Mouse (Mus musculus) embryo, embryonic 11 days (tissue): ENCODE results near the gene Inhbe.

Experiments
- DNase-seq: peaks from one replicate; pipeline ENCODE4 v3.0.0-alpha.2; 2015

The Inhbe gene

GRCm38 (mm10) chr10:127353909-127354895, at the start of gene Inhbe:
Inhbe (minus strand) TSS chr10:127354411.
- peak; percentile 26 for DNase-seq

DNA sequence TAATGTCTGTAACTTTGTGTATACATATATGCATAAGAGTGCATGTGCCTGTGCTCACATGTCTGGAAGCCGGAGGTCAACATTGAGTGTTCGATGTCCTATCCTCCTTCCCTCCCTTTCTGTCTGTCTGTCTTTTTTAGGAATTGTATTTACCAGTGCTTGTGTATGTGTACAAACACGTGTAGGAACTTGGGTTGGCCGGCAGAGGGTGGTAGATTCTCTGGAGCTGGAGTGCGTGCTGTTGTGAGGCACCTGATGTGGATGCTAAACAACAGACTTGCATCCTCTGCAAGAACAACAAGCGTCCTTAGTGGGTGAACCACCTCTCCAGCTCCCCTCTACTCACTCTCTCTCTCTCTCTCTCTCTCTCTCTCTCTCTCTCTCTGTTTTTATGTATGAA, 37.6 kb upstream of the Inhbe start:
- DNase-seq, result no peak

- no peak for DNase-seq
These were observed 27.5 kb upstream of the Inhbe start for GRCm38 (mm10) chr10:127381743-127382134.

DNA sequence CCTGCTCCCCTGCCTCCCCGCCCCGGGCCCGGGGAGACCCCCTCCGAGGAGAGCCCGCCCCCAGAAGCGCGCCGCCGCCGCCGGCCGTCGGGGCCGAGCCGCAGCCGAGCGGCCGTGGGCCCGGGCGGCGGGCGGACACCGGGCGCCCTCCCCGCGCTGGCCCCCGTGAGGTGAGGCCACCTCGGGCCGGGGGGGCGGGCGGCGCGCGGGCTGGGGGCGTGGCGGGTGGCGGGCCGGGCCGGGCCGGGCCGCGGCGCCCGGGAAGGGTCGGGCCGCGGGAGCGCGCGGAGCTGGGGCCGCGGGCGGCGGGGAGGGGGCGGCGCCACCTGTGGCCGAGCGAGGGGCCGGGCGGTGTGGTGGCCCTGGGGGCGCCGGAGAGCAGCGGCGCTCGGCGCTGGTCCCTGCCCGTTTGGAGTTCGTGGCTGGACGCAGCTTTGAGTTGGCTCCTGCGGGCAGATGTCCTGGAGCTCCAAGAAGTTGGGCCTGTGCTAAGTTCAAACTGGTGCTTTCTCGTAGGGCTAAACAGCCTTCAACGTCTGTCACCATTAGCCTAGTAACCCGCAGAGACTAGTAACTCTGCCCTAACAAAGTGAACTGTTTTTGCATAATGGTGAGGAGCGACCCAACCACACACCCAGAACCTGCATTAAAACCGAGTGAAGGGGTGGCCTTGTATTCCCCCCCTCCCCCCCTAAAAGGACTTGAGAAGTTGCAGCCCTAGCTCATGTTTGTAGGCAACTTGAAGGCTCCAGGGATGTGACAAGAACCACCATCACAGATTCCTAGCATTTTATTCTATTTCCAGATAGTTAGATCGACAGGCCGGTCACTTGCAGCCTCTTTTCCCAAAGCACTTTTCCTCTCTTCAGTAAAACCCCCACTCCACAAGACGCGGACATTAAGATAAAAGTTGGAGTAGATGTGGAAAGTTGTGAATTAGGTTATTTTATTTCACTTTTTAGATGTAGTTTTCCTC, 26.8 kb upstream of the Inhbe start:
- peak; percentile 89 for DNase-seq

DNA sequence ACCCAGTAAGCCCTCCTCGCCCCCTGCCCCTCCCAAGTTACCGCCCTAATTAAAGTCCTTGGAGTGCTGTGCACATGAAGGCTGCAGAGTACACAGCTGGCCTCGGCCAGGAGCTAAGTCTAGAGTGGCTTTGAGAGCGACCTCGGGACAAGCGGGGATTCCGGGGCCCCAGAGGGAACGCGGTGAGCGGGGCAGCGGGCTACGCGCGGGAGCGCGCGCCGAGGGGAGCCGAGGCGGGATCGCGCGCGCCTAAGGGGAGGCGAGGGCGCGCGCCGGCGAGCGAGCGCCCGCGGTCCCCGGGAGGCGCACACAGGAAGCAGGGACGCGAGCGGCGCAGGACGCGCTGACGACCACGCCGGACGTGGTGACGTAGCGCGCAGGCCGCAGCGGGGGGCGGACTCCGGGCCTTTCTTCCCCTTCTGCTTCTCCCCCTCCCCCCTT, 26.1 kb upstream of the Inhbe start, which contains the start of gene R3hdm2:
TSS of gene R3hdm2 (plus strand) at position 77 of the 441 bp plus-strand sequence.
- peak; percentile 98 for DNase-seq

DNA sequence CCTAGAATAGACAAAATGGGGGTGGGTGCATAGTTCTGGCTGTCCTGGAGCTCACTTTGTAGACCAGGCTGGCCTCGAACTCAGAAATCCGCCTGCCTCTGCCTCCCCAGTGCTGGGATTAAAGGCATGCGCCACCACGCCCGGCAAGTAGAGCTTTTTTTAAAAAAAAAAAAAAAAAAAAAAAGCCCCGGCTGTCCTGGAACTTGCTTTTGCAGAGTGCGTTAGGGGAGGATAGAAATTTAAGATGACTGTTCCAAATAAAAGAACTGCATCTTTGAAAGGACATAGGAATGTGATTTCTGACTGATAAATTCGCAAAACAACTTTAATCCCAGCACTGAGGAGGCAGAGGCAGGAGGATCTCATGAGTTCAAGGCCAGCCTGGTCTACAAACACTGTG, 25.4 kb upstream of the Inhbe start:
- DNase-seq, result no peak

DNA sequence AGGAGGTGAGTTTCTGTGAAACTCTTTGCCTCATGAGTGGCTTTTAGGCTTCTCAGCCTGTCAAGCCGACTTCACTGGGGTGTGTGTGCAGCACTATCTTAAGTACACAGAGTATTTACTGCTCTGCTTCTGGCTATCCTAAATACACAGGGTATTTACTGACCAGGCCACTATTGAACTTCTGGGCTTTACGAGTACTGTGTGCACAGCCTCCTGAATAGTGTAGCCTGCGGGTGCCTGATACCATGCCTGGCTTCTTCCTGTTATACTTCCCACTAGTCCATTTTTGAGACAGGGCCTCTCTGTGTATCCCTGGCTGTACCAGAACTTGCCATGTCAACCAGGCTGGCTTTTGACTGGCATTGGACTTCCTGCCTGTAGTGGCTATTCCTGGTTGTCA, 23.5 kb upstream of the Inhbe start:
- DNase-seq, result no peak

- DNase-seq, result no peak
These were observed 16.8 kb upstream of the Inhbe start for GRCm38 (mm10) chr10:127371023-127371422.

DNA sequence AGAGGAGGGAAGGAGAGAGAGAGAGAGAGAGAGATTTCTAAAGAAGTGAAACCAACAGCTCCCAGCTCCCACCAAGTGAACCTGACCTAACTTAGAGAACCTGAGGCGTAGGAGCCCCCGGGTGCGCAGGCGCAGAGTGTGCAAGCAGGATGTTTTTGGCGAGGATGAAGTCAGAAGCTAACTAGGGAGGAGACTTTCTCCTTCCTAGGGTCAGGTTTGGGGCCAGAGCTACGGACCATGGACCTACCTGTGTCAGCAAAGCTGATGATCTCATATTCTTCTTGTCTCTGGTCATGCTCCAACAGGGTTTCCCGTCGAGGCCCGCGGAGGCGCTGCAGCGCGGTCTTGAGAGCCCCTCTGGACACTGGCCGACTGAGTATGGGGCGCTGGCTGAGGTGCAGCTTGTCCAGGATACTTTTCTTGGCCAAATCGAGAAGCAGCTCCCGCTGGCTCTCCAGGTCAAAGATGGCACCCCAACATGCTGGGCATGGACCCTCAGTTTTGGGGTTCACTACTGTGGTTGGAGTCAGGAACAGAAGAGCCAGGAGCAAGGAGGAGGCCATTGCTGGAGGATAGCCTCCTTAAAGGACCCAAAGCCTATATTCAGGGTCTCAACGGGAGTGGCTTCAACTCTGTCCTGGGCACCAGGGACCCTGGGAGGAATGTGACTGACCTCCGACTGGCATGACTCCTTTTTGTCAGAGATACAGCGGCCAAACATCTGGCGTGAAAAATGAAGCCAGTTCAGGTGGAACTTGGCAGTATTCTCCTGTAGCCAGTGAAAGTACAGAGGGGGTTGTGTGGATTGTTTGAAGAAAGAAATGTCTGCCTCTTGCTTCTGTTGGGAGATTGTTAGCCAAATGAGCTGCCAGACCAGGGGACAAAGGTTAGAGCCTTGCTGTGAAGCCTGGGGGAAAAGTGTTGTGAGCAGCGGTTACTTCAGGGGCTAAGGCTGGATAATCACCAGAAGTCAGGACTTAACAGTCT, 15.9 kb upstream of the Inhbe start, which contains the start of gene Inhbc:
TSS of gene Inhbc (minus strand) at position 598 of the 987 bp plus-strand sequence.
- DNase-seq, result no peak

DNA sequence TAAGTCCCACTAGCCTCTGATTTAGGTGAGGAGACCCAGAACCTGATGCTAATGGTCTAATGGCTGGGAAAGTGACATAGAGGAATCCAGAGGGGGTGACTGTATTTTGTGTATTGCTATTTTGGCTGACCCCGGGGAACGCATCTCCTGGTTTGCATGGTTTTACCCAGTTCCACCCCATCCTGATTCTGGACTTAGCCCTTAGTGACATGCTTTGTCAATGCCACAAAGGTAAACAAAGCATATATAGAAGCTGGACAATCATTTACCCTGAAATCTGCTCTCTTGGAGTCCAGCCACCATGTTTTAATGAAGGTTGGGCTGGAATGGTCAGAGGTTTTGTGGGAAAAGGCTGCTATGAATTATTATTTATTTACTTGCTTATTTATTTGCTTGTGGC, 14.1 kb upstream of the Inhbe start:
- no peak for DNase-seq

DNA sequence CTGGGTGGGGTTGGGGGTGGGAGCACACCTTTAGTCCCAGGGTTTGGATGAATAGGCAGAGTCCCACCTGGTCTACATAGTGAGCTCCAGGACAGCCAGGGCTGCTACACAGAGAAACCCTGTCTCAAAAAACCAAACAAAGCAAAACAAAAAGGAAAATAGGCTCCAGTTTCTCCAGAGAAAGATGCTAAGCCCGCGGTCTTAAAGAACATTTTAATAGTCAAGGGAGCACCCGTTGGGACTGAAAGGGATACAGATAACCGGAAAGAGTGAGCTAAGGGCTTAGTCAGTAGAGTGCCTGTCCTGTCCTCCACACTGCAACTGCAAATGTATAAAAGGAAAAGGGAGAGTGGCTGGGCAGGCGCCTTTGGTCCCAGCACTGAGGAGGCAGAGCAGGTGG, 12.9 kb upstream of the Inhbe start:
- no peak for DNase-seq

DNA sequence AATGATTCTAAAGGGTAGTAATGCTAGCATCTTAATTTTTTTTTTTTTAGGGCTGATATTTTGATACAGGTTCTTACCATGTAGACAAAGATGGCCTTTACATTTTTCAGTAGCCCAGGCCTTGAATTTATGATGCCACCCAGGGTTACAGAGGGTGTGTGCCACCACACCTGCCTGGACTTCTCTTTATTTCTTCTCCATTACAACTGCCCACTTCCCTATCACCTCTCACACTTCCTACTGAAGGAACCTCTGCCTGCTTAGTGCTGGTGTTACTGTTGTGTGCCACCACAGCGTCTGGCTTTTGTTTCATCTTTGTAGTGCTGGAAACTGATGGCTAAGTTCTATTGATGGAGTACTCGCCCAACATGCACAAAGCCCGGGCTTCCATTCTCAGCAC, 6.5 kb upstream of the Inhbe start:
- no peak for DNase-seq

- no peak for DNase-seq
These were observed 1.1 kb upstream of the Inhbe start for GRCm38 (mm10) chr10:127355336-127355735.

DNA sequence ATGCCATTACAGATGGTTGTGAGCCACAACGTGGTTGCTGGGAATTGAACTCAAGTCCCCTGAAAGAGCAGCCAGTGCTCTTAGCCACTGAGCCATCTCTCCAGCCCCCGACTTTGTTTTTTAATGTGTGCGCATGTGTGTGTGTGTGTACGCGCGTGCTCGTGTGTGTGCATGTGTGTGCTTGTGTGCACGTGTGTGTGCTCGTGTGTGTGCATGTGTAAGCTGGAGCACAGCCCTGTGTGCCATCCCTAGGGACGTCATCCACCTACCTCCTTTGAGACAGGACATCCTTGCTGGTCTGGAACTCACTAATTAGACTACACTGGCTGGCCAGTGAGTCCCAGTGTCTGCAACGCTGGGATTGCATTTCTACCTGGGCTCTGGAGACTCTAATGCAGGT, 1.4 kb downstream of the Inhbe start:
- no peak for DNase-seq

DNA sequence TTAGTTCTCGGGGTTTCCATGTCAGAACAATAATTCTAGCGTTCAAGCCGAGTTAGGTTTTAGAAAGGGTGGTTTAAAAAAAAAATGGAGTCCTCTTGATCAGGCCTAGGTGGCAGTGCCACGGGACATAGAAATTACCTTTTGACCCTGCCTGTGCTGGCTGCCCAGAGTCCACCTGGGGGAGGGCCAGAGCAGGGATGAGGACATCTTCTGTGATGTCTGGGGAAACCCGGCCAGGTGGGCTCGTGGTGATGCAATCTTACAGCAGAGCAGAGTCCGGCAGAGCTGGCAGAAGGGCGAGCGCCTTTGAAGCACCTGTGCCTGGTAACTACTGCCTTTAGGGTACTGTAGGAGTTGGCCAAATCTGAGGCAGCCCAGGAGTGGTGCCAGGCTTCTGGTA, 2.0 kb downstream of the Inhbe start:
- no peak for DNase-seq

GRCm38 (mm10) chr10:127351719-127352118, 2.5 kb downstream of the Inhbe start:
- DNase-seq, result no peak

DNA sequence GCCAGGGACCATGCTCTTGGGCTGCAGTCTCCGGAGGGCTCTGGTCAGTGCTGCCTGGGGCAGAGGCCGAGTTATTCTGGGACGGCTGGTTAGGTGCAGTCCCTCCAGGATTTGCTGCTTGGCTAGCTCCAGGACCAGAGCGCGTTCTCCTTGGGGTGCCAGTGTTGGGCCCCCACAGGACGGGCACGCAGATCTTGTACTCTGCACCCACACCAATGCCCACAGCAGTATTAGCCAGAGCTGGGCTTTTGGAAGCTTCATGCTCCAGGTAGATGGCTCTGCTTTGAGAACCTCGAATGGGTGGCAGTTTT, 3.0 kb downstream of the Inhbe start:
- DNase-seq, result no peak

DNA sequence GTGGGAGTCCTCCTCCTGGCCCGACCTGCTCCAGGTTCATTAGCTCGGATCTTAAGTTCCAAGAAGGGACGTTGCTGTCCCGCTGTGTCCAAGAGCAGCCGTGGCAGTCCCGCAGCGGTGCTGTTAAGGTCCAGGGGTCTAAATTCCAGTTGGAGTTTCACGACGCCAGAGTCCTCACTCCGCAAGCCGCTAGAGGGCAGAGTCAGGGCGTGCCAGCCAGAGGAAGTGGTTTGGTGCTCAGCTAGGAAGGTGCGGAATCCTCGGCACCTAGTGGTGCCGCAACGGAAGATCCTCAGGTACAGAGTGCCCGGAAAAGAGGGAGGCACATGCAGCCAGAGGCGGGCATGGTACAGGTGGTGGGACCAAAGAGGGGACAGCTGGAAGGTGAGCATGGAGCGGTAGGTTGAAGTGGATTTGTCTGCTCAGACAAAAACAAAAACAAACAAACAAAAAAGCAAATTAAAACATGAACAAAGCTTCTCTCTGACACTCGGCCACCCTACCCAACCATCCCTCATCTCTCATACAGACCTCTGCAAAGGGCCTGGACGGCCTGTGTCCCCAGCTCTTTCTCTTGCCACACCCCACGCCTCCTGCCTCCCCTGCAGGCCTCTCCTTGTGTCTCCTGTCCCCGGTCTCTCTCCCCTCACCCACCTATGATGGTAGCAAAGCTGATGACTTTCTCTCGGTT, 3.5 kb downstream of the Inhbe start:
- DNase-seq, result peak; percentile 86

- no peak for DNase-seq
These were observed 4.4 kb downstream of the Inhbe start for GRCm38 (mm10) chr10:127349810-127350209.

DNA sequence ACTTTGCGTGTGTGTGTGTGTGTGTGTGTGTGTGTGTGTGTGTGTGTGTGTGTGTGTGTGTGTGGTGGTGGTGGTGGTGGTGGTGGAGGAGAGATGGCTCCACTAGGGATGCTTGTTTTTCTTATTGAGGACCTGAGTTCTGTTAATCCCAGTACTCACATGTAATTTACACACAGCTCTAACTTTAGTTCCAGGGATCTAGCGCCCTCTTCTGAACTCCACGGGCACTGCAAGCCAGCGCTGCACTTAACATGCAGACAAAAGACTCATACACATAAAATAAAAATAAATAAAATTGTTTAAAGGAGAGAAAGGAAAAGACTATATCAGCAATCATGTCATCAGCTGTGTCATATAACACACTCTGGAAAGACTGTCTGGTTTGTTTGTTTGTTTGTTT, 5.3 kb downstream of the Inhbe start:
- DNase-seq, result no peak

DNA sequence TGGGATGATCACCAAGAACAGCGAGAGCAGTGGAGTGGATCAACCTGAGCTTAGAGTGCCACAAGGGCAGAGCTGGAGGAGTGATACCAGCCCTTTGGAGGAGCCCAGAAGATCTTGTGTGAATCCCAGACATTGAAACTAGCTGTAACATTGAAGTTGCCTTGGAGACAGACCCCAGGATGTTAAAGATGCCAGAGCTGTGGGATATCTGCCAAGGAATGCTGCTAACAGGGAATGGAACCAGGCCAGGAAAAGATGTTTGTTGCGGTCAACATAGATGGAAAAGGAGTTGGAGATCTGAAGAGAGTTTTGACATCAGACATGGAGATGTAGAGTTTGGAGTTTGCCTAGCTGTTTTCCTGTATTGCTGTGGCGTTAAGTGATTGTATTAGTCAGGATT, 8.0 kb downstream of the Inhbe start:
- no peak for DNase-seq

GRCm38 (mm10) chr10:127343029-127343428, 11.2 kb downstream of the Inhbe start:
- DNase-seq, result no peak
